Mouse (Mus musculus) olfactory bulb, adult 2 months (tissue): ENCODE results near the gene Tenm3. TPM values are rescaled to one million over a fixed set of nuclear protein-coding genes. Genes with fewer than 3 reads are reported as not detected.

Experiments used
- H3K27ac ChIP-seq: fragments of 200-500 bp; 2 replicates; pipeline ENCODE4 v1.5.1; 2012; ENCODE audit warnings: low read depth, low read length; ENCODE audit not compliant: insufficient read depth
- H3K4me1 ChIP-seq: fragments of 200-500 bp; 2 replicates; pipeline ENCODE4 v1.6.1; 2012; ENCODE audit warnings: low read length; ENCODE audit not compliant: control insufficient read depth, insufficient read depth
- H3K4me3 ChIP-seq: fragments of 200-500 bp; 2 replicates; pipeline ENCODE4 v1.5.1; 2012; ENCODE audit warnings: mild to moderate bottlenecking, low read depth, low read length, moderate library complexity; ENCODE audit not compliant: insufficient read depth
- CTCF ChIP-seq: fragments of 200-500 bp; IDR thresholded peaks from 2 replicates; pipeline ENCODE4 v1.5.1; 2012; ENCODE audit warnings: low read depth, mild to moderate bottlenecking, low read length, moderate library complexity; ENCODE audit not compliant: insufficient read depth
- POLR2A ChIP-seq: fragments of 200-500 bp; IDR thresholded peaks from 2 replicates; pipeline ENCODE4 v1.6.1; 2012; ENCODE audit warnings: mild to moderate bottlenecking, low read depth, low read length, moderate library complexity; ENCODE audit not compliant: insufficient read depth
- WGBS: fragments of 180-500 bp; shearing (Covaris S2); methylation state at CpG from one replicate; pipeline ENCODE4 v1.1.7; 2018; 5-methylcytosine and 5-hydroxymethylcytosine counted together
- polyA plus RNA-seq: library from polyadenylated mRNA; stranded (reverse); fragments of >200 nt; gene quantifications from 2 replicates; pipeline ENCODE4 v1.2.4, GENCODE M21; 2012; ENCODE audit warnings: low replicate concordance; ENCODE audit not compliant: missing spikeins, insufficient read depth, insufficient read length

The Tenm3 gene
- polyA plus RNA-seq, 1 experiment: 52.2 TPM

DNA sequence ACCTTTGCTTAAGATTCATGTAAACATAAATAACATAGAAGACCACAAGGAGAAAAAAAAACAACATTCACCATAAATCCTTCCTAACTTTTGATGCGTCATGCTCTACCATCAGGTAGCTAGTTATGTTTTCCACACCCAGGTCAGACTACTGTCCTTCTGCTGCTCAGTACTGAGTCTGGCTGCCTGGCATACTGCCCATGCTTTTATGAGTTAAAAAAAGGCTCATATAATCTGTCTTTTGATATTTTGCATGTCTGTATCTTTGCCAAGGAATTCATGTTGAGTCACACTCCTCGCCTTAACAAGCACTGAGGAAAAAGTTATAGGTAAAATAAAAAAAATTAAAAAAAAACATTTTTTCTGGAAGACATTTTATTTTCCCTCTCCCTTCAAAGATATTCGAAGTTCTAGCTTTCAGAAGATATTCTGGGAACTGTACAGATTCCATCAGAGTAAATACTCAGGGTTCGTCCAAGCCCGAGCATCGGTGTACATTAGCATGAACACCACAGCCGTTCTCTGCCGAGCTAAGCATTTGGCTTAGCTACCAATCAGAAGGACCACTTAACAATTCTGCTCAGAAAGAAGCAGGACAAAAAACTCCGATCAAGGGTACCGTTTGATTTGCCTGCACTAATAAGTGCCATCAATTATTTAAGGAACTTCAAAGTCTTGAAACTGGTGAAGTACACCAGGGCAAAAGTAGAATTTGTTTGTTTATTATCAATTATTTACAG lies 51.0 kb downstream of the Tenm3 start:
- WGBS: 70% methylated on average over 10 of the region's 10 CpGs

GRCm38 (mm10) chr8:48783308-48783707 lies 60.4 kb downstream of the Tenm3 start:
- H3K27ac ChIP-seq: no peak overlapping the region
- TF ChIP-seq CTCF (no peak), POLR2A (no peak)
- no peak overlapping the region for H3K4me3 ChIP-seq
- H3K4me1 ChIP-seq: peaks cover 4% of the 10 kb centered on the region; the same call in 1 of the 2 replicates
- 90% methylated on average over 9 of the region's 9 CpGs for WGBS

More for the DNA sequence above, 51.0 kb downstream of the Tenm3 start:
- TF ChIP-seq POLR2A: no peak
- Histone ChIP-seq H3K27ac (no peak overlapping the region), H3K4me3 (no peak overlapping the region), H3K4me1 (peaks cover 5% of the 10 kb centered on the region; the same call in 1 of the 2 replicates)

GRCm38 (mm10) chr8:48780628-48781027 lies 63.1 kb downstream of the Tenm3 start:
- WGBS: 84% methylated on average over 6 of the region's 6 CpGs
- no peak overlapping the region for H3K27ac ChIP-seq
- H3K4me3 ChIP-seq: no peak overlapping the region
- TF ChIP-seq CTCF (no peak), POLR2A (no peak)
- H3K4me1 ChIP-seq: peaks cover 2% of the 10 kb centered on the region

DNA sequence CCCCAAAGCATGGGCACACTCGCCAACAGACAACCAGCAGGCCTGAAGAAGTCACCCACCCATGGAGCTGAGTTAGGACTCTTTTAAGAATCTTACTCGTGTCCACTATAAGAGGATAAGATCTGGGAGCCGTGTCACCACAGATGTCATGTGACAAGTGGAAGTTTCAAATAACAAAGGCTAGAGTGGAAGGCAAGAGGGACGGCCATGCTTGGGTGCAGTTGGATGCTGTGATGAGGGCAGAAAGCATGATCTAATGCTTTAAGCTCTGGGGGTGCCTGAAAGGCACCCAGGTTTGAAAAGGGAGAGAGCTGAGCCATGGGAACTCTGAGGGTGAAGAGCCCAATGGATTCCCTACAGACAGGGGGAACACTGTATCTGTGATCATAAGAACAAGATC lies 64.6 kb downstream of the Tenm3 start:
- H3K4me1 ChIP-seq: peaks cover 3% of the 10 kb centered on the region
- WGBS: 87% methylated on average over 4 of the region's 4 CpGs
- no peak overlapping the region for H3K27ac ChIP-seq
- TF ChIP-seq POLR2A (no peak), CTCF (no peak)
- H3K4me3 ChIP-seq: no peak overlapping the region

GRCm38 (mm10) chr8:48776081-48776480 lies 67.7 kb downstream of the Tenm3 start:
- 46% methylated on average over 9 of the region's 9 CpGs for WGBS
- H3K4me3 ChIP-seq: no peak overlapping the region
- H3K4me1 ChIP-seq: peaks cover 3% of the 10 kb centered on the region
- no peak overlapping the region for H3K27ac ChIP-seq
- TF ChIP-seq POLR2A (no peak), CTCF (no peak)

DNA sequence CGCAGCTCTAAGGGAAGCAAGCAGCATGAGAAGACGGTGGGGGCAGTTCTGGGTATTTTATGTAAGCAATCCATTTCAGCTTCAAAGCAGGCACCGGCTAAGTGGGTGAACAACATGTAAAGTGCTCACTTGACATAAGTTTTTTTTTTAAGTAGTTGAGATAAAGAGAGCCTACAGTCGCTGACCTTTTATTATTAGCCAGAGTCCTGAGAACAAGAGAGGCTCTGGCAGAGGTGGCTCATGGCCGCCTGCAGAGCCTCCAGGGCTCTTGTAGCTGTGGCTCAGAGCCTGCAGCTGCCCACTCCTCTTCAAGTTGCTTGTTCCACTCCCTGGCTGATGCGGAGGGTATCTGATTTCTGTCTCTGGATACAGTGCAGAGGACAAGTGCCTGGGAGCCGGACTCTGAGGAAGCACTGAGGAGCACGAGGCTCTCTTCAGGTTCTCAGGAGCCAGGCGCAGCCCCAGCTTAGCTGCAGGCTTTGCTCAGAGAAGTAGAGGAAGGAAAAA lies 68.2 kb downstream of the Tenm3 start:
- TF ChIP-seq POLR2A: no peak
- WGBS: 34% methylated on average over 9 of the region's 9 CpGs
- no peak overlapping the region for H3K27ac ChIP-seq
- no peak overlapping the region for H3K4me3 ChIP-seq
- H3K4me1 ChIP-seq: peaks cover 3% of the 10 kb centered on the region

GRCm38 (mm10) chr8:48774837-48775236 lies 68.9 kb downstream of the Tenm3 start:
- 53% methylated on average over 4 of the region's 4 CpGs for WGBS
- no peak overlapping the region for H3K4me3 ChIP-seq
- no peak overlapping the region for H3K27ac ChIP-seq
- no peak for TF ChIP-seq POLR2A
- no peak for TF ChIP-seq CTCF
- peaks cover 3% of the 10 kb centered on the region for H3K4me1 ChIP-seq

DNA sequence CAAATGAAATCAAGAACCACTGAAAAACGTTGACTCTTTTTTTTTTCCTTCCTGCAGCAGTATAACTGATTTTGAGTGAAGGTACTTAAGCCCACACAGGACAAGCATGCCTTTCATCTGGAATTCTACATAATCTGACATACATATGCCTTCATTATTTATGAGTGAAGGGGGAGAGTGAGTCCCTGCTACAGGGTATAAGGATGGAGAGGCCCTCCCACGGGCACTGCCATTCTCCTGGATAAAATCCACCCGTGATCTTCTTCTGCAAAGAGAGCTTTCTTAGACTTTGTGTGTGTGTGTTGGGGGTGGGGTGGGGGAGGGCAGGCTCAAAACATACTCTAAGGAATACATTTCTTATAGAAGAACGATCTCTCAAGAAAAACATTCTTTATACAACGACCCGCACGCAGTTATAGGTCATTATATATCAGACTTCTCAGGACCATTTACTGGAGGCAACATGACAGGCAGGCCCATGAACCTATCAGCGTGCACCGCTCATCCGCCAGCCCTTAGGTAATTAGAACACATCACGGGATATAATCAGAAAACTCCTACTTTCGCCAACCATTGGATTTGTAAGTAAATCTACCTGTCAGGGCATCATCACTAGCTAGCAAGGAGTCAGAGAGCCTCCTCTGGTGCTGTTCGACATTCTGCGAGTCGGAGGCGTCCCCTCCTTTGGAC lies 77.1 kb downstream of the Tenm3 start:
- 82% methylated on average over 16 of the region's 16 CpGs for WGBS
- no peak overlapping the region for H3K27ac ChIP-seq
- H3K4me1 ChIP-seq: no peaks in the 10 kb centered on the region
- TF ChIP-seq POLR2A (no peak), CTCF (no peak)
- H3K4me3 ChIP-seq: no peak overlapping the region

GRCm38 (mm10) chr8:48765212-48765611 lies 78.5 kb downstream of the Tenm3 start:
- no peak for TF ChIP-seq POLR2A
- no peak for TF ChIP-seq CTCF
- no peaks in the 10 kb centered on the region for H3K4me1 ChIP-seq
- WGBS: 73% methylated on average over 6 of the region's 6 CpGs
- no peak overlapping the region for H3K27ac ChIP-seq
- no peak overlapping the region for H3K4me3 ChIP-seq
